Mouse (Mus musculus) left cerebral cortex, postnatal 4 days (tissue): ENCODE measurements at regions not wholly inside any gene's neighbourhood (a gene's known extent, or its start where the extent isn't known, plus 50 kb on each side); places are given as distances from the start of the nearest gene placed in this dataset.
"Not testable (repeated sequence)": the region's sequence is repeated elsewhere in the genome, so short reads cannot be mapped to it uniquely, and the experiment has no call there.

Experiments used
- DNase-seq: peaks from one replicate; pipeline ENCODE4 v3.0.0-alpha.2; 2022
- intact Hi-C: fragments of 180-260 bp; cut with DNase I; formaldehyde crosslinking; loops from one replicate; pipeline ENCODE4 v1.15.1; 2025

- intact Hi-C loops: no loop called here
- no peak for DNase-seq
Measured at GRCm38 (mm10) chr4:39065761-39066376, 384.2 kb upstream of the 1700009N14Rik start.

GRCm38 (mm10) chr4:39067260-39067876, 382.7 kb upstream of the 1700009N14Rik start:
- intact Hi-C loops: no loop called here
- peak; percentile 3 for DNase-seq

- intact Hi-C loops: no loop called here
- DNase-seq: no peak
Measured at GRCm38 (mm10) chr4:39071532-39071931, 378.6 kb upstream of the 1700009N14Rik start.

- intact Hi-C loops: no loop called here
- no peak for DNase-seq
Measured at GRCm38 (mm10) chr4:39088284-39088683, 361.8 kb upstream of the 1700009N14Rik start.

GRCm38 (mm10) chr4:39109184-39109583, 340.9 kb upstream of the 1700009N14Rik start:
- intact Hi-C loops: no loop called here
- no peak for DNase-seq

GRCm38 (mm10) chr4:39113217-39113975, 336.7 kb upstream of the 1700009N14Rik start:
- intact Hi-C loops, DNase-seq: not testable (repeated sequence)

- no peak for DNase-seq
- intact Hi-C loops: no loop called here
Measured at GRCm38 (mm10) chr4:39125528-39125927, 324.6 kb upstream of the 1700009N14Rik start.
